20 mouse cellular contexts compared by ENCODE assay signal in the genomic region with DNA sequence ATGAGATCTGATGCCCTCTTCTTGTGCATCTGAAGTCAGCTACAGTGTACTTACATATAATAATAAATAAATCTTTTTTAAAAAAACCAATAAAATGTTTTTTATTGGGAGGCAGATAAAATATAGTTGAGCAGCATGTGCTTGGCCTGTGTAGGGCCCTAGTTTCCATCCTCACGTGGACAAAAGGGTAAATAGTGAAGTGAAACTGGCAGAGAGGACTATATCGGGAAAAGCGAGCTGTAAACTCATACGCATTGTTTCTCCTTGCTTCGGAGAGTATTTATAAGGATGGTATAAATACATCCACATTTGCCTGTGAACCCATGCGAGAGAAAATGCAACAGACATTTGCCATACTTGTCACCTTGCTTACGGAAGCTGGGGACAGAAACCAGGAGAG. TPM values are rescaled to one million over a fixed set of nuclear protein-coding genes. Genes with fewer than 3 reads are reported as not detected.
"Had no signal": no experiment of that assay in that cellular context is flagged by ENCODE, and none has a peak within 500 bp of the region (broad histone marks: within the 10 kb centered on the region; RNA-seq: fewer than 3 reads in every experiment).

No protein-coding gene starts in this region.

- H3K27ac ChIP-seq: limb, embryonic 13.5 days; liver, embryonic 15.5 days; midbrain, embryonic 12.5 days; midbrain, embryonic 15.5 days; neural tube, embryonic 13.5 days had no signal

- H3K9me3 ChIP-seq: kidney, embryonic 15.5 days; limb, embryonic 10.5 days; limb, embryonic 13.5 days; liver, embryonic 12.5 days; liver, embryonic 15.5 days; lung, embryonic 15.5 days; midbrain, embryonic 12.5 days; midbrain, embryonic 15.5 days; neural tube, embryonic 13.5 days had no signal

- H3K36me3 ChIP-seq: kidney, embryonic 15.5 days; limb, embryonic 10.5 days; limb, embryonic 13.5 days; liver, embryonic 12.5 days; liver, embryonic 15.5 days; lung, embryonic 15.5 days; midbrain, embryonic 12.5 days; midbrain, embryonic 15.5 days; neural tube, embryonic 13.5 days had no signal

- DNase-seq: kidney, adult 11 months; kidney, adult 8-10 months; kidney, postnatal 36 days; liver; lung, adult 18-20 months; lung, postnatal 10 days; lung, postnatal 36 days; thymus, adult 2 months; thymus, postnatal 14 days had no signal

- H3K9ac ChIP-seq: kidney, embryonic 15.5 days; limb, embryonic 13.5 days; liver, embryonic 12.5 days; liver, embryonic 15.5 days; lung, embryonic 15.5 days; midbrain, embryonic 12.5 days; midbrain, embryonic 15.5 days; neural tube, embryonic 13.5 days had no signal

- H3K4me2 ChIP-seq: kidney, embryonic 15.5 days; limb, embryonic 13.5 days; liver, embryonic 12.5 days; liver, embryonic 15.5 days; lung, embryonic 15.5 days; midbrain, embryonic 12.5 days; midbrain, embryonic 15.5 days; neural tube, embryonic 13.5 days had no signal

- H3K4me3 ChIP-seq: kidney, embryonic 15.5 days; limb, embryonic 10.5 days; limb, embryonic 13.5 days; liver, embryonic 12.5 days; liver, embryonic 15.5 days; lung, embryonic 15.5 days; midbrain, embryonic 12.5 days; midbrain, embryonic 15.5 days; myocyte; neural tube, embryonic 13.5 days had no signal

- H3K27me3 ChIP-seq: kidney, embryonic 15.5 days; limb, embryonic 13.5 days; lung, embryonic 15.5 days had no signal

RNA-seq across cellular contexts. Expression of gene Icam4, which starts 49.4 kb away (rescaled TPM):
- total RNA-seq: neutrophil, adult 5-6 weeks had no signal
